Mouse (Mus musculus) urinary bladder, postnatal 0 days (tissue): ENCODE measurements around the gene Dock1. TPM values are rescaled to one million over a fixed set of nuclear protein-coding genes. Genes with fewer than 3 reads are reported as not detected.

Experiments used
- polyA plus RNA-seq: library from polyadenylated mRNA; unstranded; fragments of >200 nt; fragmentation: Nextera tagmentation; extraction: Ambion mirVana; gene quantifications from 2 replicates; pipeline ENCODE4 v1.2.1, GENCODE M21; 2015

Gene Dock1
- polyA plus RNA-seq, result 8.7 and 10.4 TPM in 2 replicates

DNA sequence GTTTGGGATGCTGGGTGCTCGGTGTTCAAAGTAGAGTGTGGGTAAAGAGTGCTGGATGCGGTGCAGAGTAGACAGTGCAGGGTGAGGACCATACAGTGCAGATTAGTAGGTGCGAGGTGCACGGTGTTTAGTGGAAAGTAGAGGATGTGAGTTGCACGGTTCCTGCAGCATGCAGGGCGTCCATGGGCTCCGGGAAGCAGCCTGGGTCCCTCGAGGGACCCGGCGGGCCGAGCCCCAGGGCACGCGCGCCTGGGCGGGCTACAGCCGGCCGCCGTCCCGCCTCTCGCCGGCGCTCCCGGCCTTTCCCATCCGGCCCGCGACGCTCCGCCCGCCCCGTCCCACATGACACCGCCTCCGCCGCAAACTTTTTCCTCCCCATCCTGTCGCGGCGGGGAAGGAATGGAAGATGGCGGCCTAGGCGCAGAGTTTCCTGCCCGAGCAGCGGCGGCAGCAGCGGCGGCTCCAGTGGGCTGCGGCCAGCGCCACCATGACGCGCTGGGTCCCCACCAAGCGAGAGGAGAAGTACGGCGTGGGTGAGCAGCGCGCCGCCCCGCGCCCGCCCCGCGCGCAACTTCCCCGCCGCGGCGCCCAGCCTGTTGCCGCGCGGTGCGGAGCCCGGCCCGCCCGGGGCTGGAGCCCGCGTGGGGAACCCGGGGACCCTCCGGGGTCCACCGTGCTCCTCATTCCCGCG is at the start of gene Dock1:
Dock1 (plus strand) TSS at position 343 of the 691 bp plus-strand sequence.

DNA sequence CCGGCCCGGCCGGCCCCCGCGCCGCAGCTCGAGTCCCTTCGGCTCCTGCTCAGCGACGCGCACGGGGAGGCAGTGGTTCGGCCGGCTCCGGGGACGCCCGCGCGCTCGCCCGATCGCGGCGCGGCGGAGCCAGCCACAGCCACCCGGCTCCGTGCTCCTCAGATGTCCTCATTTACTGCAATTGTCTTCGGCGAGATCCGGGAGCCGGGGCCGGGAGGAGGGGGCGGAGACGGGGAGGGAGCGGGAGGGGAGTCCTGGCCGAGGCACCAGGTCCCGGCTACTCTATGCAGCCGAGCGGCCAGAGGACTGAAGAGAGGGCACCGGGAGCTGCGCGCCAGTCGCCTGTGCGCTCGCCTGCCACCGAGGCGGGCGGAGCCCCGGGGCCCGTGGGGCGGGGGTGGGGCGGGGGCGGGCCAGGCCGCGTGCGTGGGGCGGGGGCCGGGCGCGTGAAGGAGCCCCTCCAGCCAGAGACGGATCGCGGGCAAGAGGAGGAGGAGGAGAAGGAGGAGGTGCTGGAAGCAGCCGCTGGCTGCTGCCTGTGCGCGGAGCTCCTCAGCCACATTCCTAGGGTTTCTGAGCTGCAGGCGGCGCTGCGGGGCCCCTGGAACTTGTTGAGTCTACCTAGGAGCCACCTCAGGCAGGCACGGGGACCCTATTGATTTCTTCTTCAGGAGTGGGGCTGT is 267.6 kb downstream of the Dock1 start, which contains the start of gene Fam196a:
Fam196a (minus strand) TSS at position 504 of the 683 bp plus-strand sequence.

